Mouse (Mus musculus) monocyte, adult 59 days (primary cell): Measurements from ENCODE around the gene Wdr34. TPM values are rescaled to one million over a fixed set of nuclear protein-coding genes. Genes with fewer than 3 reads are reported as not detected.

ENCODE experiments used
- total RNA-seq, 2 experiments: library from RNA; stranded (reverse); gene quantifications; one replicate each; pipeline ENCODE4 v1.2.4; 2023

The Wdr34 gene
- 1 to 10 TPM; 1.2 TPM for total RNA-seq

DNA sequence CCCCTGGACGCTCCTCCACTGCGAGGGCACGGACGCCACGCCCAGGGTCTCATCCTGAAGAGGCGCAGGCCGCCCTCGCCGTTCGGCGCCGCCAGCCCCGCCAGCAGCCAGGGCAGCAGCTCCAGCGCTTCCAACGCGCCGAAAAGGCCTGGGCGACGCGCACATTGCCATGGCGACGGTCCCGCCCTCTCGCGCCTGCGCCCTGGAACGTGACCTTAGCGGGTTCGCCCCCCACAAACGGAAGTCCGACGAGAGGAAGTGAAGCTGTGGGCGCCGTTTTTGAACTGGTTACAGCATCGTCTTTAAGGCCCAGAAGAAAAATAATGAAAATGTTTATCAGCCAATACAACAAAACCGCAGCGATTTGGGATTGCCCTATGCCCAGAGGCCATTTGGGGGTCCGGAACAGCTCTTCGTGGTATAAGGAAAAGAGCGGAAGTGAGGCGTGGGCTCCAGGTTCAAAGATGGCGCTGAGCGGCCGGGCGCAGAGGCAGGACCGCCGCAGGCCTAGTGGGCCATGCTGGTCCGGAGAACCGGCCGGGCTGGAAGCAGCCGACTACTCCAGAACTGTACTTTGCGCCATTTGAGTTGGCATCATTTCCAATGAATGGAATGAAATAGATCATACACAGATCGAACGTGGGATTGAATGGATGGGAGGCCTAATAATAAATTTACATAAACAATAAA, at the start of gene Wdr34:
TSS of gene Wdr34 (minus strand) at position 183 of the 690 bp plus-strand sequence.

DNA sequence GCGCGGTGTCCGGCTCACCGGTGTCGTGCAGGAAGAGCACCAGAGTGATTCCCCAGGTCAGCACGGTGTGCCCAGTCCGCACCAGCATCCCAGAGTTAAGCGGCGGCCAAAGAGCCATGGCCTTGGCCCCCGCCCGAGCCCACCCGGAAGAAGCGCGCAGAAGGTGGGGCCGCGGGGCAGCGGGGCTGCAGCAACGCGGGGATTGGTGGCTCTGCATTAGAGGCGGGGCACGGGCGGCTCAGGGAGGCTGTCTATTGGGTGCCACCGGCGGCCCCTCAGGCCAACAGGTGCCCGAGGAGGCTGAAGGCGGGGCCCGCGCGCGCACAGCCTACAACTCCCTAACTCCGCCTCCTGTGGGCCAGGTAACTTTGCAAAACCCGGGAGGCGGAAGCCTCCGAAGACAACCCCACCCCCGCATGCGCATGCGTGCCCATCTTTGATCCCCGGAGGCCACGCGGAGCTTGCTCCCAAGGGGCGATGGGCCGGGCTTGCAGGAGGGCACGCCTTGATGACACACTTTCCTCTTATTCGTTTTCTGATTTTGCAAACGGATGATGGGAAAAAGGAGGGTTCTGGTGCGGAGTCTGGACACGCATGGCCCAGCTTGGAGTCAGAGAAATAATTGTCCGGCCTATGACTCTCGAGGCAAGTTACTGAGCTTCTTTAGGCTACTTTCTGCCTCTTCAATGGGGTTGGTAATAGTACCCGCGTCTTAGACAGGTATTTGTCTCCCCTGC, 45.0 kb upstream of the Wdr34 start, which contains the start of gene Zdhhc12:
TSS of gene Zdhhc12 (minus strand) at position 178 of the 737 bp plus-strand sequence.

DNA sequence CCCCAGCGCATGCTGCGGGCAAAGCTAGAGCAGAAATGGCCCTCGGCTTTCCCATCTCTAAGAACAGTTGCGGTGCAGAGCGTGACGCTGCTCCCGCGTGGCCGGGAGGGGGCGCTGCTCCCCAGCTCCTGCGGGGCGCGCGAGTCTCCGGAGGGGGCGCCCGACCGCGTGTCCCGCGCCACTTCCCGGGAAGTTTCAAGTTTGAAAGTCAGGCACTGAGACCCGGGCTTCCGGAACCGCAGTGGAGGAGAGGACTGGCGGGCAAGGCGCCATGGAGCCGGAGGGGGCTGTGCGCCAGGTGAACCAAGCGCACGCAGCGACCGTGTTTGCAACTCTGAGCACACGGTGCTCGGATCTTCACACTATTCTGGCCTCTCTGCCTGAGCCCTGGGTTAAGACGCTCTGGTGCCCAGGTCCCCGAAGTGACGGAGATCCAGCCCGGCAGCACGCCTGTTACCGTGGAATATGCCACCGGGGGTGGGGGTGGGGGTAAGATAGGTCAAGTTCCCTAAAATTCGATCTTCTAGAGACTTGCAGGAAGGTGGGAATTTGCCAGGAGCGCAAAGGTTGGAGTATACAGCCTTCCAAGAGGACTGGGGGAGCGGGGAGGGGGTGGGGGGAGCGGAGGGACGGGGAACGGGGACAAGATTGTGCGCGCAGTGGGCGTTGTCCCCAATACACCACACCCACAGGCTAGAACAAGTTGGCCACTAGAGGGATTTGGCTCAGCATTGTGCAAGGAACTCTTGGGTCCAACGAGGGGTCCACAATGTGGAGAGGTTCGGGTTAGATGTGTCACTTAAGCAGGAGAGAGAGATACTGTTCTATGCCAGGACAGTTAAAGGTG, 29.0 kb upstream of the Wdr34 start, which contains the start of gene Pkn3:
TSS of gene Pkn3 (plus strand) at position 183 of the 847 bp plus-strand sequence.

DNA sequence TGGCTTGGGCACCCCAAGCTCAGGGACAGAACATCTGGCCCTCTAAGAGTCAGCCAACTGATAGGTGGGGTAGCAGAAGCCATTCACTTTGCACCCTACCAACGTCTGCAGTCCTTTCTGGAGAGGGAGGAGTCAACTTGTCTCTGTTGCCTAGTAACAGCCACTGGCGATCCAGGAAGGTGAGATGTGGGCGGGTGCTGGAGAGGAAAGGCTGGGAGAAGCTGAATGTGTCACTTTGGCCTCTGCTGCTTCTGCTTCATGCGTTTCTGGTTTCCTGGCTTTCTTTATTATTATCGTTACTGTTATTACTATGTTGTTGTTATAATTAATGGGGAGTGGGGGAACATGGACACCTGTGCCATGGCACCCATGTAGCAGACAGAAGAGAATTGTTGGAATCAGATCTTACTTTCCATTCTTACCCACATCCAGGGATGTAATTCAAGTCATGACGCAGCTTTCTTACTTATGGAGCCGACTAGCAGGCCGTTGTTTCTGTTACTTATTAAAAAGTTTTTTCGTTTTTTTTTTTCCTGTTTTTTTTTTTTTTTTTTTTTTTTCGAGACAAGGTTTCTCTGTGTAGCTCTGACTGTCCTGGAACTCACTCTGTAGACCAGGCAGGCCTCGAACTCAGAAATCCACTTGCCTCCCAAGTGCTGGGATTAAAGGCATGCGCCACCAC, 8.7 kb upstream of the Wdr34 start, which contains the start of gene Set:
TSS of gene Set (plus strand) at position 156 of the 682 bp plus-strand sequence.

Other genes starting within 250 kb of the Wdr34 start
- gene Slc27a4, start 246.2 kb downstream of the Wdr34 start, total RNA-seq = 10 to 100 TPM; 14.6 to 15.4 TPM
- gene Urm1, start 228.8 kb downstream of the Wdr34 start, total RNA-seq = 10 to 100 TPM; 23.5 to 34.8 TPM
- 1 to 10 TPM; 1.7 to 3.1 TPM for gene Cercam, start 179.7 kb downstream of the Wdr34 start, total RNA-seq
- 10 to 100 TPM; 75.8 to 89.8 TPM for gene Odf2, start 159.7 kb downstream of the Wdr34 start, total RNA-seq
- 10 to 100 TPM; 45.5 to 52.1 TPM for gene Gle1, start 113.5 kb downstream of the Wdr34 start, total RNA-seq
- 100 to 1,000 TPM; 301 to 317 TPM for gene Sptan1, start 83.3 kb downstream of the Wdr34 start, total RNA-seq
- gene Set, start 8.5 kb upstream of the Wdr34 start, total RNA-seq = 100 to 1,000 TPM; 133 to 160 TPM
- gene Pkn3, start 28.8 kb upstream of the Wdr34 start, total RNA-seq = 1 to 10 TPM; 4.6 to 5.4 TPM
- gene Zdhhc12, start 44.8 kb upstream of the Wdr34 start, total RNA-seq = 10 to 100 TPM; 14.6 to 19.8 TPM
- gene Zer1, start 75.7 kb upstream of the Wdr34 start, total RNA-seq = 10 to 100 TPM; 26.9 to 29.3 TPM
- gene Tbc1d13, start 84.9 kb upstream of the Wdr34 start, total RNA-seq = 100 to 1,000 TPM in 1 of 2 experiments, 10 to 100 TPM in 1; 90.5 to 108 TPM
- 1 to 10 TPM; 9.0 to 9.4 TPM for gene Endog, start 122.6 kb upstream of the Wdr34 start, total RNA-seq
- gene Spout1, start 129.6 kb upstream of the Wdr34 start, total RNA-seq = 10 to 100 TPM; 10.2 to 11.5 TPM
- gene Kyat1, start 157.0 kb upstream of the Wdr34 start, total RNA-seq = 1 to 10 TPM; 4.4 to 5.6 TPM
- gene Lrrc8a, start 188.8 kb upstream of the Wdr34 start, total RNA-seq = 10 to 100 TPM; 29.2 to 34.5 TPM
- gene Gm28035, start 191.7 kb upstream of the Wdr34 start, total RNA-seq = 1 to 10 TPM; 1.3 to 4.0 TPM
- 1 to 10 TPM; 6.1 to 7.2 TPM for gene Phyhd1, start 217.3 kb upstream of the Wdr34 start, total RNA-seq
- gene Gm28038, start 232.2 kb upstream of the Wdr34 start, total RNA-seq = not detected
- 10 to 100 TPM; 10.5 to 11.5 TPM for gene Dolk, start 237.5 kb upstream of the Wdr34 start, total RNA-seq
- 10 to 100 TPM; 31.4 to 34.2 TPM for gene Nup188, start 237.5 kb upstream of the Wdr34 start, total RNA-seq